Mouse (Mus musculus) neural tube, embryonic 14.5 days (tissue): ENCODE measurements around the gene 3830417A13Rik. TPM values are rescaled to one million over a fixed set of nuclear protein-coding genes. Genes with fewer than 3 reads are reported as not detected.

Experiments used
- ATAC-seq: fragments of 200-750 bp; cut with Nextera tagmentation; 2 replicates; pipeline ENCODE4 v1.8.0; 2017; ENCODE audit warnings: low read depth, mild to moderate bottlenecking, moderate TSS enrichment, moderate library complexity
- H3K27ac ChIP-seq: fragments of 300-500 bp; sonication (generic); 2 replicates; pipeline ENCODE4 v1.5.1; 2014; ENCODE audit warnings: low read depth, mild to moderate bottlenecking, control low read depth, low read length, moderate library complexity, mixed read lengths
- H3K27me3 ChIP-seq: fragments of 300-500 bp; sonication (generic); 2 replicates; pipeline ENCODE4 v1.6.1; 2014; ENCODE audit warnings: low read length; ENCODE audit not compliant: control insufficient read depth, insufficient read depth
- H3K36me3 ChIP-seq: fragments of 300-500 bp; sonication (generic); 2 replicates; pipeline ENCODE4 v1.6.1; 2014; ENCODE audit warnings: low read length, mixed read lengths; ENCODE audit not compliant: control insufficient read depth, insufficient read depth
- H3K4me1 ChIP-seq: fragments of 300-500 bp; sonication (generic); 2 replicates; pipeline ENCODE4 v1.6.1; 2014; ENCODE audit warnings: low read length; ENCODE audit not compliant: control insufficient read depth, insufficient read depth
- H3K4me2 ChIP-seq: fragments of 300-500 bp; sonication (generic); 2 replicates; pipeline ENCODE4 v1.6.1; 2014; ENCODE audit warnings: mild to moderate bottlenecking, low read depth, low read length, control low read depth
- H3K4me3 ChIP-seq: fragments of 300-500 bp; sonication (generic); 2 replicates; pipeline ENCODE4 v1.5.1; 2014; ENCODE audit warnings: low read depth, low read length, control low read depth, mixed read lengths
- H3K9ac ChIP-seq: fragments of 300-500 bp; sonication (generic); replicated peaks from 2 replicates; pipeline ENCODE4 v1.6.1; 2014; ENCODE audit warnings: low read depth, mild to moderate bottlenecking, control low read depth, low read length, mixed read lengths
- H3K9me3 ChIP-seq: fragments of 300-500 bp; sonication (generic); 2 replicates; pipeline ENCODE4 v1.6.1; 2016; ENCODE audit warnings: low read length; ENCODE audit not compliant: control insufficient read depth
- WGBS: fragments of 180-500 bp; shearing (Covaris S2); extraction: QIAGEN DNeasy Blood & Tissue Kit; methylation state at CpG from one replicate; pipeline ENCODE4 v1.1.7; 2014; 5-methylcytosine and 5-hydroxymethylcytosine counted together
- polyA plus RNA-seq: library from polyadenylated mRNA; unstranded; fragments of >200 nt; fragmentation: Nextera tagmentation; extraction: Ambion mirVana; gene quantifications from 2 replicates; pipeline ENCODE4 v1.2.1, GENCODE M21; 2014

Gene 3830417A13Rik
- polyA plus RNA-seq = not detected in 2 replicates

- Histone ChIP-seq H3K36me3 (no peaks in the 10 kb centered on the region), H3K27ac (no peak within 1 kb of the TSS), H3K4me1 (no peaks in the 10 kb centered on the region), H3K9ac (no peak within 1 kb of the TSS), H3K9me3 (no peaks in the 10 kb centered on the region), H3K4me2 (no peak within 1 kb of the TSS), H3K4me3 (no peak within 1 kb of the TSS), H3K27me3 (no peaks in the 10 kb centered on the region)
- 94% methylated on average over 11 of the region's 11 CpGs for WGBS
- ATAC-seq = no peak
Observed at GRCm38 (mm10) chrX:64173248-64173647, at the start of gene 3830417A13Rik. 3830417A13Rik (plus strand) TSS chrX:64173548.

- Histone ChIP-seq H3K36me3 (no peaks in the 10 kb centered on the region), H3K27me3 (no peaks in the 10 kb centered on the region), H3K9ac (no peak within 1 kb of the TSS), H3K27ac (no peak within 1 kb of the TSS), H3K4me3 (no peak within 1 kb of the TSS), H3K4me1 (no peaks in the 10 kb centered on the region), H3K4me2 (no peak within 1 kb of the TSS), H3K9me3 (no peaks in the 10 kb centered on the region)
- 75% methylated on average over 2 of the region's 2 CpGs for WGBS
- ATAC-seq = no peak
Observed at GRCm38 (mm10) chrX:64152098-64152497, 21.2 kb upstream of the 3830417A13Rik start, which contains the start of gene Gm6760. Gm6760 (minus strand) TSS chrX:64152198.

- H3K27me3 ChIP-seq = no peaks in the 10 kb centered on the region
- no peak overlapping the region for H3K4me3 ChIP-seq
- H3K9me3 ChIP-seq = no peaks in the 10 kb centered on the region
- H3K4me2 ChIP-seq = no peak overlapping the region
- H3K9ac ChIP-seq = no peak overlapping the region
- no peak overlapping the region for H3K27ac ChIP-seq
- H3K4me1 ChIP-seq = no peaks in the 10 kb centered on the region
- ATAC-seq = no peak
- H3K36me3 ChIP-seq = no peaks in the 10 kb centered on the region
Observed at GRCm38 (mm10) chrX:64181246-64181645, 7.9 kb downstream of the 3830417A13Rik start.

Other genes with a start within 250 kb of the 3830417A13Rik start
- not detected in 2 replicates for gene Gm6760, start 21.4 kb upstream of the 3830417A13Rik start, polyA plus RNA-seq
- 27.3 and 30.1 TPM in 2 replicates for gene Slitrk4, start 103.4 kb downstream of the 3830417A13Rik start, polyA plus RNA-seq